11 mouse cellular contexts compared by ENCODE assay signal in the genomic region with DNA sequence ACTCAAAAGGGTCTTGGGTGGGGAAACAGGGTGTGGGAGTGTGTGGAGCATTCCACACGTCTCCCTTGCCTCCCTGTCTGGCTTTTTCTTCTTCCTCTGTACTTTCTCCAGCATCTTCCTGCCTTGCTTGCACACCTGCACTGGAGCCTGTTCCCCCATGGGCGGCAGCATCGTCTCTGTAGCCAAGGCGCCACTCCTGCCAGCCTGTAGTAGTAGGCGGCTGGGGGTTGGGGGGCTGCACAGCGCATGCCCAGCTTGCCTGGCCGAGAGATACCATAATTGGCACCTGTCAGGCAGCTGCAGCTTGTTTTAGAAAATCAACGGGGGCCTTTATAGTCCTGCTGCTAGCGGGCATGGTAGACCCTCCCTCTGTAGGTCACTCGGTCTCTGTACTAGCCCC. TPM values are rescaled to one million over a fixed set of nuclear protein-coding genes. Genes with fewer than 3 reads are reported as not detected.
DNase-seq lines count a peak whose midpoint lies in the region; ATAC-seq lines count a peak whose summit lies in the region.
"Had no signal": no experiment of that assay in that cellular context is flagged by ENCODE, and none has a peak within 500 bp of the region (broad histone marks: within the 10 kb centered on the region; RNA-seq: fewer than 3 reads in every experiment).

No protein-coding gene starts in this region.

- peak overlapping the region; percentile 58 for H3K27ac ChIP-seq in forebrain, embryonic 12.5 days
- H3K27ac ChIP-seq: embryonic facial prominence, embryonic 12.5 days; liver, embryonic 12.5 days had no signal

- no peak overlapping the region for H3K4me2 ChIP-seq in forebrain, embryonic 12.5 days
- H3K4me2 ChIP-seq: embryonic facial prominence, embryonic 12.5 days; liver, embryonic 12.5 days had no signal

- DNase-seq in ES-CJ7 (ENCODE audit: low read depth, low spot score), result peak; percentile 26
- DNase-seq in layer of hippocampus, adult 11-12 months (ENCODE audit: low spot score), result peak; percentile 53
- peak; percentile 69 for DNase-seq in left cerebral cortex, postnatal 4 days
- DNase-seq in embryo, embryonic 11 days, result no peak
- DNase-seq in kidney, postnatal 10 days, result no peak
- no peak for DNase-seq in heart, postnatal 36 days
- DNase-seq: gastrocnemius, postnatal 36 days had no signal

- H3K36me3 ChIP-seq in forebrain, embryonic 12.5 days (replicated peaks), result no peaks in the 10 kb centered on the region
- H3K36me3 ChIP-seq: embryonic facial prominence, embryonic 12.5 days; liver, embryonic 12.5 days had no signal

- intact Hi-C loops in left cerebral cortex, postnatal 4 days (cut with DNase I), result no loop called here
- intact Hi-C loops in heart, postnatal 36 days (cut with DNase I), result no loop called here

- no peak overlapping the region for H3K9ac ChIP-seq in forebrain, embryonic 12.5 days
- H3K9ac ChIP-seq: embryonic facial prominence, embryonic 12.5 days; liver, embryonic 12.5 days had no signal

- WGBS in forebrain, embryonic 12.5 days, result 47% methylated on average over 10 of the region's 10 CpGs

- 0 out of 2 replicates have a peak, but pooled peaks cover 3% of the 10 kb centered on the region for H3K27me3 ChIP-seq in forebrain, embryonic 12.5 days

- peak; percentile 24 for ATAC-seq in forebrain, embryonic 12.5 days (ENCODE audit: low FRiP score)
- ATAC-seq in activated CD4-positive, CD25-positive, alpha-beta regulatory T cell, adult 4 months, result no peak
- ATAC-seq: liver, embryonic 12.5 days had no signal

- H3K9me3 ChIP-seq in forebrain, embryonic 12.5 days, result no peaks in the 10 kb centered on the region
- H3K9me3 ChIP-seq: embryonic facial prominence, embryonic 12.5 days; liver, embryonic 12.5 days had no signal

- peaks cover 85% of the 10 kb centered on the region for H3K4me1 ChIP-seq in forebrain, embryonic 12.5 days
- H3K4me1 ChIP-seq: liver, embryonic 12.5 days had no signal

- H3K4me3 ChIP-seq in forebrain, embryonic 12.5 days (replicated peaks), result no peak overlapping the region
- H3K4me3 ChIP-seq: embryonic facial prominence, embryonic 12.5 days; liver, embryonic 12.5 days had no signal

RNA-seq across cellular contexts. Expression of a gene that starts 25.5 kb away (rescaled TPM):
- 43.3 and 45.0 TPM in 2 replicates for polyA plus RNA-seq in forebrain, embryonic 12.5 days (2016; fragmentation: Nextera tagmentation; extraction: Ambion mirVana)
- total RNA-seq in left cerebral cortex, postnatal 4 days (2021), result 10 to 100 TPM; 29.4 to 30.4 TPM
- polyA plus RNA-seq in activated CD4-positive, CD25-positive, alpha-beta regulatory T cell, adult 4 months (2017; shearing (Covaris generic)), result 10 to 100 TPM; 19.3 to 24.9 TPM
- 10 to 100 TPM; 22.7 to 26.8 TPM for total RNA-seq in heart, postnatal 36 days (2021)

RNA-seq across cellular contexts. Expression of a gene that starts 33.7 kb away (rescaled TPM):
- 17.7 and 18.9 TPM in 2 replicates for polyA plus RNA-seq in forebrain, embryonic 12.5 days (2016; fragmentation: Nextera tagmentation; extraction: Ambion mirVana)
- 10 to 100 TPM; 25.6 to 28.4 TPM for total RNA-seq in left cerebral cortex, postnatal 4 days (2021)
- 10 to 100 TPM; 65.7 to 82.2 TPM for polyA plus RNA-seq in activated CD4-positive, CD25-positive, alpha-beta regulatory T cell, adult 4 months (2017; shearing (Covaris generic))
- 1 to 10 TPM; 4.7 to 5.3 TPM for total RNA-seq in heart, postnatal 36 days (2021)

RNA-seq across cellular contexts. Expression of a gene that starts 33.8 kb away (rescaled TPM):
- polyA plus RNA-seq in forebrain, embryonic 12.5 days (2016; fragmentation: Nextera tagmentation; extraction: Ambion mirVana), result 43.1 and 46.3 TPM in 2 replicates
- total RNA-seq in left cerebral cortex, postnatal 4 days (2021), result 10 to 100 TPM; 35.2 to 38.5 TPM
- polyA plus RNA-seq in activated CD4-positive, CD25-positive, alpha-beta regulatory T cell, adult 4 months (2017; shearing (Covaris generic)), result 10 to 100 TPM; 44.5 to 45.2 TPM
- total RNA-seq in heart, postnatal 36 days (2021), result 10 to 100 TPM; 17.5 to 18.5 TPM

RNA-seq across cellular contexts. Expression of a gene that starts 38.8 kb away (rescaled TPM):
- polyA plus RNA-seq in forebrain, embryonic 12.5 days (2016; fragmentation: Nextera tagmentation; extraction: Ambion mirVana), result 1.0 and 2.2 TPM in 2 replicates
- total RNA-seq in left cerebral cortex, postnatal 4 days (2021), result 1 to 10 TPM; 3.9 to 4.7 TPM
- 1 to 10 TPM in 1 of 2 experiments, under 1 TPM in 1; 0.83 to 3.2 TPM for polyA plus RNA-seq in activated CD4-positive, CD25-positive, alpha-beta regulatory T cell, adult 4 months (2017; shearing (Covaris generic))
- total RNA-seq in heart, postnatal 36 days (2021), result not detected
- total RNA-seq: gastrocnemius, postnatal 36 days had no signal
- polyA plus RNA-seq: liver, embryonic 12.5 days had no signal

RNA-seq across cellular contexts. Expression of a gene that starts 43.1 kb away (rescaled TPM):
- 40.0 and 45.7 TPM in 2 replicates for polyA plus RNA-seq in forebrain, embryonic 12.5 days (2016; fragmentation: Nextera tagmentation; extraction: Ambion mirVana)
- total RNA-seq in left cerebral cortex, postnatal 4 days (2021), result 10 to 100 TPM; 24.9 to 25.4 TPM
- polyA plus RNA-seq in activated CD4-positive, CD25-positive, alpha-beta regulatory T cell, adult 4 months (2017; shearing (Covaris generic)), result 10 to 100 TPM; 74.8 to 81.7 TPM
- total RNA-seq in heart, postnatal 36 days (2021), result 10 to 100 TPM; 16.5 to 17.3 TPM

Comparison
In these comparisons a context has a peak if more than half of its experiments do, and no peak if none do; other contexts are left out.
1. DNase-seq: peak in ES-CJ7 (single experiment), layer of hippocampus, adult 11-12 months (single experiment) and left cerebral cortex, postnatal 4 days (single experiment); none in embryo, embryonic 11 days (single experiment), kidney, postnatal 10 days (single experiment) and heart, postnatal 36 days (0 of 2).
2. RNA of a gene that starts 33.7 kb away (total RNA-seq): 25.6 to 28.4 TPM in left cerebral cortex, postnatal 4 days; 4.7 to 5.3 TPM in heart, postnatal 36 days; every median in the first group is over 4 times any median in the second.